Mouse (Mus musculus) left cerebral cortex, adult 2 months (tissue): ENCODE measurements around the gene Larp7. TPM values are rescaled to one million over a fixed set of nuclear protein-coding genes. Genes with fewer than 3 reads are reported as not detected.

ENCODE experiments used
- DNase-seq, 2 experiments: peaks; one replicate each; pipeline ENCODE4 v3.0.0; 2021 to 2022; ENCODE audit warnings: low spot score in 2 of 2, mixed read lengths in 1 of 2; ENCODE audit errors: extremely low spot score in 1 of 2
- H3K27ac ChIP-seq: fragments of 200-600 bp; 2 replicates; pipeline ENCODE4 v1.8.1; 2022
- H3K4me3 ChIP-seq: fragments of 200-600 bp; 2 replicates; pipeline ENCODE4 v1.8.1; 2022
- CTCF ChIP-seq: fragments of 200-600 bp; IDR thresholded peaks from 2 replicates; pipeline ENCODE4 v1.8.1; 2022; ENCODE audit warnings: antibody characterized with exemption, mild to moderate bottlenecking, moderate library complexity
- intact Hi-C: fragments of 180-260 bp; cut with DNase I; formaldehyde crosslinking; loops from one replicate; pipeline ENCODE4 v1.15.1; 2025
- microRNA-seq, 2 experiments: library from miRNA; unstranded; fragments of <30 nt; microRNA quantifications; one replicate each; pipeline ENCODE4 v1.2.0; 2021
- total RNA-seq, 2 experiments: library from RNA; stranded (reverse); gene quantifications; 2 replicates each; pipeline ENCODE4 v1.2.3; 2021

The Larp7 gene
- total RNA-seq, 2 experiments from 2014 or later = 16.8 to 19.2 TPM

DNA sequence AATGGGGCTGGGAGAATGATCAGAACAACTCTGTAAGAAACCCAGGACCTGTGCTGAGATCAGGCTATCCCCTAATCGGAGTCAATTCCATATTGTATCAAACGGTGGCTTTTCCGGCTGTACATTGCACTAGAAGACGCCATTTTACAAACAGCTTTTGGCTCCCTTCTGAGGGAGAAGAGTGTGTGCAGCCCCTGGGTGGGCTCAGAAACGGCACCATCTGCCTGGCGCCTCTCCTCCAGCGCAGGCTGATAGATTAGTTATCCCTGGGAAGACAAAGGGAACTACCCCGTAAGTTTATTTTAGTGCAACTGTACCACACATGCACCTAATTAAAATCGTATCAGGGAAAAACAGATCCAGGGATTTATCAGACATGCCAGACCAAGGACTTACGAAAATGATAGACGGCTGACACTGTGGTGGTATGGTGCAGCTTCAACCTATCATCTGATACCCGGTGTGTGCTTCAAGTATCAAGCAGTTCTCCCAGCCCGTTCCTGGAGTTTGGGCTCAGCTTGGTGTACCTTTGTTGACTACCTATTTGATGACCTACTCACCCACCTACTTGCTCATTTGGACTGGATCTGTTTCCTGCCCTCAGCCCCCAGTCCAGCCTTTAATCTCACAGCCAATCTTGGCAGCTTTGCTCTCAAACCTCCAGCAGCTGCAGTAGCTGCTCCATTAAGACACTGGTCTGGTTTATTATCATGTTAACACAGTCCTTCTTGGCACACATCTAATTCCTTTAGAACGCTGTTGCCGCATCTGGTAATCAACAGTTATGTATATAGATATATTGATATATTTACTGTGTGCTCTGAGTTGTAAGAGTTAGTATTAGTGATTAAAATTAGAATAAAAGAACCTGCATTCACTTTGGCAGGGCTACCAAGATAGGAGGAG is 45.0 kb downstream of the Larp7 start:
- intact Hi-C loops = no loop called here
- Histone ChIP-seq H3K4me3 (no peak overlapping the region), H3K27ac (no peak overlapping the region)
- no peak for TF ChIP-seq CTCF
- no peak for DNase-seq

DNA sequence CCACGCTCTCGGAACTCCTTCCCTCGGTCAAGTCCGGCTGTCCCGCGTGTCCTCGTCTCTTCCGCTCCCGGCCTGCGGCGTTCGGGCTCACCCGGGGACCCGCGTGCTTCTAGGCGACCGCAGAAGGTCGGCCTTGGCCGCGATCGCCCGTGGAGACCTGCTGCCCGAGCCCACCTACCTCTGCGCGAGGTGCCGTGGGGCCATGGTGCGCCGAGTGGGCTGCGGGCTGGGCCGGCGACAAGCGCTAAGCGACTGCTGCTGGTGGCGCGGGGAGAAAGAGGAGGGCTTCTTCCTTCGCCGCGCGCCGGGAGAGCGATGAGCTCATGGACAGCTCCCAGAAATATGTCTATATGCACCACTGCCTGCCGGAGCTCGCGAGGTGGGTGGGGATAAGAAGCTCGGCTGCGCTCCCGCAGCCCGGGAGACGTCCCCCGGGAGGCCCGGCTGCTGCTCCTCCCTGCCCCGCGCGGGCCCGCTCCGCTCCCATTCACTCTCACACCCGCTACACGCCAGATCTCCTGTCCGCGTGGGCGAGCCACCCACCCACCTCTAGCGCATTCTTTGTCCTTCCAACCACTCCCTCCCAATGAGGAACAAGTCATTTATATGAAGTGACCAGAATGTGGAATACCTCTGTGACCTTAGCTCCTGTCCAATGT is 54.3 kb downstream of the Larp7 start, which contains the start of gene Ank2:
Gene Ank2, minus strand, starts transcription at position 609 of the 659 bp plus-strand sequence.
- peak within 1 kb of the TSS; percentile 91 for H3K27ac ChIP-seq
- intact Hi-C loops = loop anchor here (2.0 kb wide), 1 partner anchor 54 kb away; the partner anchor contains the start of genes Larp7 and Zgrf1
- peak within 1 kb of the TSS; percentile 87 for H3K4me3 ChIP-seq
- TF ChIP-seq CTCF = no peak
- peak; percentile 69 to 70 for DNase-seq

DNA sequence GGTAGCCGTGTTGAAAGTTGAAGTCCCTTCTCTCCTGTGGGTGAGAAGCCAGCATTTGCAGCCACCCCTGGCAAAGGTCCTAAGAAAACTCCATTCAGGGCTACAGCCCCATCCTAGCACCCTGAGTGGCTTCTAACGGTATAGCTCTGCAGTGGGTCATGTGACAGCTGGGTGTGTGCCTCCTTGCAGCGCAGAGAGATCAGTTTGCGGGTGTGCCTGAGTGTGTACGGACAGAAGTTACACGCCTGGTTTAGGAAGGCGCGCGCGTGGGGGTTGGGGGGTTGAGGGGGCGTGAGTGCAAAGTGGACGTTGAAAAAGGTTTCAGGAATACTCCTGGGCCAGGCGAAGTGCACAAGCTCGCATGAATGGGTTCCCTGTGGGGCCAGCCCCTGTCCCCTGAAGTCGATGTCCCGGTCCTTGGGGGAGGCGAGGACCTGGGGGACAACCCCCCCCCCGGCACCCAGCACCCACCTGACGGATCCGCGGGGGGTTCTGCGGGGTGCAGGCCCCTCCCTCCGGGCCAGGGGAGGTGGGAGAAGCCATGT is 54.9 kb downstream of the Larp7 start:
- H3K27ac ChIP-seq = peak overlapping the region; percentile 91
- TF ChIP-seq CTCF = no peak
- H3K4me3 ChIP-seq = peak overlapping the region; percentile 87
- intact Hi-C loops = loop anchor here (2.0 kb wide), 1 partner anchor 55 kb away; the partner anchor contains the start of genes Larp7 and Zgrf1
- peak; percentile 40 to 42 for DNase-seq

DNA sequence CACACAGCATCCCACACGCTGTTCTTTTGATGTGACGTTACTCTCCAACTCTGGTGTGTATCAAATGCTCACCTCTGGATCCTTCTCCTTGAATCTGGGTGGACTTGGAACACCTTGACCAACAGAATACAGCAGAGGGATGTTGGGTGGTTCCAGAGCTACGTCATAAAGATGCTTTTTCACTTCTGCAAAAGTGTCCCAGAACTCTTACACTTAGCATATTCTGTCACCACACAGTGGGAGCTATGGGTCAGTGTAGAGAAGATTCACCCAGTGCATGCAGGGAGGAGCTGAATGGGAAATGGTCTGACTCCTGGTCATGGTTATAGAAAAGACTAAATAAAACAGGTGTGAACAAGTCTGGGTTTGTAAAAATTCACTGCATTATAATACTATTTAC is 60.5 kb downstream of the Larp7 start:
- Histone ChIP-seq H3K4me3 (no peak overlapping the region), H3K27ac (no peak overlapping the region)
- TF ChIP-seq CTCF = no peak
- intact Hi-C loops = no loop called here
- DNase-seq = no peak

DNA sequence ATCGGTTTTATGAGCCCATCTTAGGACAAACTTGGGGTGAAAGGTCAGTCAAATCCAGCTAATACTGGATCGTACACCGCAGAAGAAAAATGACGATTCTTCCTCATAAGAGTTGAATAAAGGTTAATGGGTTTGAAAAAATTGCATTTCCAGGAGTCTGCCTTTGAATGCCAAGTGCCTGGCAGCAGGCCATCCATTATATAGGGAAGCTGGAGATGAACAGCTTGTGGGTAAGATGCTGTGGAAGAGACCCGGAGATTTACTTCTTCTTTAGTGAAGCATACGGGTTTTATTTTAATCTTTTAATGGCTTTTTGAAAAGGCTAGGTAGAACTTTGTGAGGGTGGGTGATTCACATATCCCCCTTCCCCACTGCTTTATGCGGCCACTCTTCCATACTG is 65.8 kb downstream of the Larp7 start:
- intact Hi-C loops = no loop called here
- no peak overlapping the region for H3K27ac ChIP-seq
- no peak for DNase-seq
- TF ChIP-seq CTCF = no peak
- no peak overlapping the region for H3K4me3 ChIP-seq

Small RNA genes lying within 50 kb of the gene (microRNA-seq; reads per million reads assigned to microRNA genes)
- 0 to 0.24 reads per million in 2 experiments for gene Mir302a
- gene Mir302b = 0 to 0.24 reads per million in 2 experiments
- 0.24 to 0.48 reads per million in 2 experiments for gene Mir302c
- 0 to 0.24 reads per million in 2 experiments for gene Mir302d
- 0 reads per million in 2 experiments for gene Mir367

Other genes starting within 250 kb of the Larp7 start
- gene Ank2, start 54.0 kb downstream of the Larp7 start, total RNA-seq = 100 to 1,000 TPM; 905 to 916 TPM
- 1 to 10 TPM; 2.6 to 3.5 TPM for gene Zgrf1, start 140 bp upstream of the Larp7 start, total RNA-seq
- under 1 TPM; 0.25 to 0.65 TPM for gene Neurog2, start 79.8 kb upstream of the Larp7 start, total RNA-seq
- 1 to 10 TPM; 4.6 to 5.5 TPM for gene Alpk1, start 227.2 kb upstream of the Larp7 start, total RNA-seq
- 1 to 10 TPM; 5.8 to 6.4 TPM for gene Tifa, start 236.5 kb upstream of the Larp7 start, total RNA-seq